Mouse (Mus musculus) lung, postnatal 0 days (tissue): ENCODE data around the gene Arhgef28. TPM values are rescaled to one million over a fixed set of nuclear protein-coding genes. Genes with fewer than 3 reads are reported as not detected.

ENCODE experiments used
- ATAC-seq: fragments of 200-750 bp; cut with Nextera tagmentation; 2 replicates; pipeline ENCODE4 v1.8.0; 2017; ENCODE audit warnings: moderate library complexity
- DNase-seq: peaks from one replicate; pipeline ENCODE4 v3.0.0-alpha.2; 2016; ENCODE audit warnings: low spot score
- H3K27ac ChIP-seq: fragments of 300-500 bp; sonication (generic); 2 replicates; pipeline ENCODE4 v1.5.1; 2014; ENCODE audit warnings: antibody characterized with exemption, mild to moderate bottlenecking, low read length, mixed read lengths
- H3K27me3 ChIP-seq: fragments of 300-500 bp; sonication (generic); replicated peaks from 2 replicates; pipeline ENCODE4 v1.6.1; 2014; ENCODE audit warnings: low read length, mixed read lengths; ENCODE audit not compliant: insufficient read depth
- H3K36me3 ChIP-seq: fragments of 300-500 bp; sonication (generic); 2 replicates; pipeline ENCODE4 v1.6.1; 2014; ENCODE audit warnings: low read length, mixed read lengths; ENCODE audit not compliant: insufficient read depth
- H3K4me1 ChIP-seq: fragments of 300-500 bp; sonication (generic); 2 replicates; pipeline ENCODE4 v1.6.1; 2014; ENCODE audit warnings: antibody characterized with exemption, low read depth, low read length, mixed read lengths; ENCODE audit not compliant: insufficient read depth
- H3K4me2 ChIP-seq: fragments of 300-500 bp; sonication (generic); replicated peaks from 2 replicates; pipeline ENCODE4 v1.6.1; 2014; ENCODE audit warnings: low read depth, mild to moderate bottlenecking, low read length, moderate library complexity, mixed read lengths
- H3K4me3 ChIP-seq: fragments of 300-500 bp; sonication (generic); 2 replicates; pipeline ENCODE4 v1.5.1; 2014; ENCODE audit warnings: low read depth, low read length
- H3K9ac ChIP-seq: fragments of 300-500 bp; sonication (generic); replicated peaks from 2 replicates; pipeline ENCODE4 v1.6.1; 2014; ENCODE audit warnings: low read depth, mild to moderate bottlenecking
- H3K9me3 ChIP-seq: fragments of 300-500 bp; sonication (generic); 2 replicates; pipeline ENCODE4 v1.6.1; 2016; ENCODE audit warnings: low read length, mixed read lengths
- CTCF ChIP-seq: IDR thresholded peaks from 2 replicates; pipeline ENCODE4 v1.5.1; 2016; ENCODE audit warnings: antibody characterized with exemption, mild to moderate bottlenecking
- EP300 ChIP-seq: IDR thresholded peaks from 2 replicates; pipeline ENCODE4 v1.6.1; 2016; ENCODE audit warnings: antibody characterized with exemption, mild to moderate bottlenecking, control low read depth
- WGBS: fragments of 180-500 bp; shearing (Covaris S2); extraction: QIAGEN DNeasy Blood & Tissue Kit; methylation state at CpG from one replicate; pipeline ENCODE4 v1.1.7; 2014; 5-methylcytosine and 5-hydroxymethylcytosine counted together
- polyA plus RNA-seq: library from polyadenylated mRNA; unstranded; fragments of >200 nt; fragmentation: Nextera tagmentation; extraction: Ambion mirVana; gene quantifications from 2 replicates; pipeline ENCODE4 v1.2.1, GENCODE M21; 2015

The Arhgef28 gene
- polyA plus RNA-seq, 1 experiment from 2014 or later: 53.0 TPM

GRCm38 (mm10) chr13:98156656-98157055, 49.6 kb downstream of the Arhgef28 start:
- WGBS: 52% methylated on average over 7 of the region's 7 CpGs
- H3K27me3 ChIP-seq: no peaks in the 10 kb centered on the region
- no peak overlapping the region for H3K9ac ChIP-seq
- no peak for TF ChIP-seq CTCF
- no peak for TF ChIP-seq EP300
- H3K4me2 ChIP-seq: no peak overlapping the region
- H3K4me1 ChIP-seq: no peaks in the 10 kb centered on the region; the same call in 1 of the 2 replicates
- DNase-seq (no peak), ATAC-seq (no peak)
- H3K36me3 ChIP-seq: no peaks in the 10 kb centered on the region
- no peak overlapping the region for H3K4me3 ChIP-seq
- H3K9me3 ChIP-seq: no peaks in the 10 kb centered on the region
- H3K27ac ChIP-seq: no peak overlapping the region

- TF ChIP-seq CTCF: no peak
- Histone ChIP-seq H3K4me2 (no peak overlapping the region), H3K4me1 (no peaks in the 10 kb centered on the region), H3K36me3 (no peaks in the 10 kb centered on the region), H3K4me3 (no peak overlapping the region), H3K27me3 (no peaks in the 10 kb centered on the region), H3K9me3 (no peaks in the 10 kb centered on the region), H3K9ac (no peak overlapping the region), H3K27ac (no peak overlapping the region)
- DNase-seq (no peak), ATAC-seq (no peak)
- 81% methylated on average over 8 of the region's 8 CpGs for WGBS
These were observed 53.5 kb downstream of the Arhgef28 start for GRCm38 (mm10) chr13:98152759-98153158.

- Histone ChIP-seq H3K36me3 (no peaks in the 10 kb centered on the region), H3K4me1 (no peaks in the 10 kb centered on the region), H3K27me3 (no peaks in the 10 kb centered on the region), H3K4me2 (no peak overlapping the region), H3K9me3 (no peaks in the 10 kb centered on the region), H3K4me3 (no peak overlapping the region), H3K27ac (no peak overlapping the region), H3K9ac (no peak overlapping the region)
- no peak for DNase-seq
- no peak for ATAC-seq
- TF ChIP-seq CTCF (no peak), EP300 (no peak)
- 70% methylated on average over 5 of the region's 5 CpGs for WGBS
These were observed 58.7 kb downstream of the Arhgef28 start for GRCm38 (mm10) chr13:98147532-98147931.

GRCm38 (mm10) chr13:98146573-98147160, 59.6 kb downstream of the Arhgef28 start:
- WGBS: 87% methylated on average over 8 of the region's 8 CpGs
- H3K27me3 ChIP-seq: no peaks in the 10 kb centered on the region
- H3K4me1 ChIP-seq: no peaks in the 10 kb centered on the region
- H3K4me3 ChIP-seq: no peak overlapping the region
- H3K27ac ChIP-seq: no peak overlapping the region
- no peaks in the 10 kb centered on the region for H3K36me3 ChIP-seq
- H3K9me3 ChIP-seq: no peaks in the 10 kb centered on the region
- no peak for DNase-seq
- TF ChIP-seq EP300: no peak
- TF ChIP-seq CTCF: no peak
- no peak overlapping the region for H3K9ac ChIP-seq
- ATAC-seq: no peak
- H3K4me2 ChIP-seq: no peak overlapping the region

- ATAC-seq: peak; percentile 74
- no peaks in the 10 kb centered on the region for H3K36me3 ChIP-seq
These were observed 60.9 kb downstream of the Arhgef28 start for GRCm38 (mm10) chr13:98145310-98145709.

GRCm38 (mm10) chr13:98143000-98143399, 63.2 kb downstream of the Arhgef28 start:
- Histone ChIP-seq H3K27ac (no peak overlapping the region), H3K4me1 (no peaks in the 10 kb centered on the region)
- WGBS: 85% methylated on average over 10 of the region's 10 CpGs

More at GRCm38 (mm10) chr13:98145310-98145709, 60.9 kb downstream of the Arhgef28 start:
- peak; percentile 77 for DNase-seq
- Histone ChIP-seq H3K4me2 (no peak overlapping the region), H3K27ac (no peak overlapping the region), H3K4me1 (no peaks in the 10 kb centered on the region), H3K27me3 (no peaks in the 10 kb centered on the region), H3K9ac (no peak overlapping the region), H3K9me3 (no peaks in the 10 kb centered on the region), H3K4me3 (no peak overlapping the region)
- peak; percentile 40; the same call in 1 of the 2 replicates for TF ChIP-seq EP300
- no peak for TF ChIP-seq CTCF
- 60% methylated on average over 7 of the region's 7 CpGs for whole genome bisulfite sequencing

GRCm38 (mm10) chr13:98140626-98141025, 65.6 kb downstream of the Arhgef28 start:
- no peak for TF ChIP-seq CTCF
- TF ChIP-seq EP300: no peak
- H3K9me3 ChIP-seq: no peaks in the 10 kb centered on the region
- H3K4me2 ChIP-seq: no peak overlapping the region; the same call in 1 of the 2 replicates
- no peaks in the 10 kb centered on the region for H3K27me3 ChIP-seq
- DNase-seq: peak; percentile 80
- H3K9ac ChIP-seq: no peak overlapping the region
- no peaks in the 10 kb centered on the region for H3K36me3 ChIP-seq
- ATAC-seq: peak; percentile 94
- no peaks in the 10 kb centered on the region for H3K4me1 ChIP-seq
- H3K4me3 ChIP-seq: no peak overlapping the region
- 56% methylated on average over 9 of the region's 9 CpGs for WGBS
- no peak overlapping the region for H3K27ac ChIP-seq

More at GRCm38 (mm10) chr13:98143000-98143399, 63.2 kb downstream of the Arhgef28 start:
- no peak for ATAC-seq
- Histone ChIP-seq H3K27me3 (no peaks in the 10 kb centered on the region), H3K4me2 (no peak overlapping the region), H3K9me3 (no peaks in the 10 kb centered on the region), H3K36me3 (no peaks in the 10 kb centered on the region), H3K9ac (no peak overlapping the region), H3K4me3 (no peak overlapping the region)
- TF ChIP-seq CTCF (no peak), EP300 (no peak)
- no peak for DNase-seq
